Mouse (Mus musculus) WW6 (cell line): ENCODE measurements around the gene Zfp536.

Source experiments
- DNase-seq: peaks from one replicate; pipeline ENCODE4 v3.0.0-alpha.2; 2013; ENCODE audit warnings: low read depth, low spot score

Gene Zfp536

GRCm38 (mm10) chr7:37556811-37557210 is 216.6 kb downstream of the Zfp536 start:
- no peak for DNase-seq

GRCm38 (mm10) chr7:37554405-37554804 is 219.0 kb downstream of the Zfp536 start:
- no peak for DNase-seq

GRCm38 (mm10) chr7:37553646-37554045 is 219.8 kb downstream of the Zfp536 start:
- no peak for DNase-seq

GRCm38 (mm10) chr7:37552384-37552783 is 221.1 kb downstream of the Zfp536 start:
- DNase-seq: no peak

GRCm38 (mm10) chr7:37548805-37549204 is 224.6 kb downstream of the Zfp536 start:
- DNase-seq: no peak

- DNase-seq: no peak
Measured at GRCm38 (mm10) chr7:37544011-37544410, 229.4 kb downstream of the Zfp536 start.

- no peak for DNase-seq
Measured at GRCm38 (mm10) chr7:37542951-37543350, 230.5 kb downstream of the Zfp536 start.

GRCm38 (mm10) chr7:37531166-37531565 is 242.3 kb downstream of the Zfp536 start:
- DNase-seq: no peak

GRCm38 (mm10) chr7:37528311-37528710 is 245.1 kb downstream of the Zfp536 start:
- DNase-seq: no peak

GRCm38 (mm10) chr7:37527890-37528289 is 245.6 kb downstream of the Zfp536 start:
- no peak for DNase-seq

GRCm38 (mm10) chr7:37521407-37521806 is 252.0 kb downstream of the Zfp536 start:
- no peak for DNase-seq

GRCm38 (mm10) chr7:37510933-37511675 is 262.3 kb downstream of the Zfp536 start:
- no peak for DNase-seq

- no peak for DNase-seq
Measured at GRCm38 (mm10) chr7:37509700-37510099, 263.7 kb downstream of the Zfp536 start.

GRCm38 (mm10) chr7:37505548-37505947 is 267.9 kb downstream of the Zfp536 start:
- DNase-seq: no peak

GRCm38 (mm10) chr7:37505096-37505495 is 268.3 kb downstream of the Zfp536 start:
- no peak for DNase-seq

GRCm38 (mm10) chr7:37498881-37499280 is 274.6 kb downstream of the Zfp536 start:
- no peak for DNase-seq

GRCm38 (mm10) chr7:37496491-37496890 is 276.9 kb downstream of the Zfp536 start:
- no peak for DNase-seq

- no peak for DNase-seq
Measured at GRCm38 (mm10) chr7:37490312-37490711, 283.1 kb downstream of the Zfp536 start.

GRCm38 (mm10) chr7:37484946-37485345 is 288.5 kb downstream of the Zfp536 start:
- DNase-seq: no peak

- no peak for DNase-seq
Measured at GRCm38 (mm10) chr7:37482564-37482963, 290.9 kb downstream of the Zfp536 start.

- DNase-seq: no peak
Measured at GRCm38 (mm10) chr7:37481165-37481564, 292.3 kb downstream of the Zfp536 start.

GRCm38 (mm10) chr7:37477309-37477708 is 296.1 kb downstream of the Zfp536 start:
- DNase-seq: no peak

- DNase-seq: peak; percentile 54
Measured at GRCm38 (mm10) chr7:37475485-37475884, 298.0 kb downstream of the Zfp536 start.

GRCm38 (mm10) chr7:37474284-37474683 is 299.2 kb downstream of the Zfp536 start:
- no peak for DNase-seq
